Mouse (Mus musculus): ENCODE measurements around the gene Castor1.

- TF ChIP-seq CTCF (IDR thresholded peaks at IDR 0.05; ENCODE audit: low read depth) (no peak), EP300 (IDR thresholded peaks at IDR 0.05; ENCODE audit: low read depth) (no peak)
Observed at GRCm38 (mm10) chr11:4218637-4219036, 612 bp downstream of the Castor1 start.
